Mouse (Mus musculus): ENCODE measurements around the gene Klhdc7a.

GRCm38 (mm10) chr4:139966981-139967380 lies 845 bp downstream of the Klhdc7a start:
- no peak for TF ChIP-seq GATA1 (IDR thresholded peaks at IDR 0.05; ENCODE audit: borderline replicate concordance, low read length)
- no peak for TF ChIP-seq FLI1 (IDR thresholded peaks at IDR 0.05; ENCODE audit: low read length)
